Mouse (Mus musculus) cerebellum, postnatal 10 days (tissue): ENCODE results near the gene Mgp.

Source experiments
- DNase-seq, 2 experiments: peaks; one replicate each; pipeline ENCODE4 v3.0.0; 2021; ENCODE audit warnings: mixed read lengths in 2 of 2

Mgp gene

GRCm38 (mm10) chr6:136875670-136876069 lies at the start of gene Mgp:
Mgp (minus strand) TSS chr6:136875823.
- DNase-seq: peak; percentile 22 to 35

GRCm38 (mm10) chr6:136925049-136925448 lies 49.4 kb upstream of the Mgp start:
- no peak for DNase-seq

- no peak for DNase-seq
Measured at GRCm38 (mm10) chr6:136923532-136923931, 47.9 kb upstream of the Mgp start, which contains the start of gene Pde6h. Pde6h (plus strand) TSS chr6:136923832.

GRCm38 (mm10) chr6:136922871-136923270 lies 47.2 kb upstream of the Mgp start:
- no peak for DNase-seq

- DNase-seq: no peak
Measured at GRCm38 (mm10) chr6:136922080-136922479, 46.5 kb upstream of the Mgp start, which contains the start of gene Erp27. Erp27 (minus strand) TSS chr6:136922180.

- no peak for DNase-seq
Measured at GRCm38 (mm10) chr6:136921601-136922000, 46.0 kb upstream of the Mgp start.

GRCm38 (mm10) chr6:136920320-136921257 lies 45.0 kb upstream of the Mgp start:
- peak; percentile 86 to 90 for DNase-seq

GRCm38 (mm10) chr6:136917885-136918284 lies 42.3 kb upstream of the Mgp start:
- no peak for DNase-seq

GRCm38 (mm10) chr6:136915721-136916395 lies 40.2 kb upstream of the Mgp start:
- peak in 1 of 2 experiments; percentile 30 for DNase-seq

- no peak for DNase-seq
Measured at GRCm38 (mm10) chr6:136914234-136914633, 38.6 kb upstream of the Mgp start.

- no peak for DNase-seq
Measured at GRCm38 (mm10) chr6:136913384-136914126, 37.9 kb upstream of the Mgp start.

GRCm38 (mm10) chr6:136912751-136913265 lies 37.2 kb upstream of the Mgp start:
- no peak for DNase-seq

- DNase-seq: no peak
Measured at GRCm38 (mm10) chr6:136910247-136910890, 34.7 kb upstream of the Mgp start.

GRCm38 (mm10) chr6:136906937-136907293 lies 31.3 kb upstream of the Mgp start:
- DNase-seq: no peak

- no peak for DNase-seq
Measured at GRCm38 (mm10) chr6:136906283-136906936, 30.8 kb upstream of the Mgp start.

GRCm38 (mm10) chr6:136903885-136904470 lies 28.4 kb upstream of the Mgp start:
- DNase-seq: no peak

GRCm38 (mm10) chr6:136902527-136902926 lies 26.9 kb upstream of the Mgp start:
- no peak for DNase-seq

GRCm38 (mm10) chr6:136901010-136901409 lies 25.4 kb upstream of the Mgp start:
- DNase-seq: no peak

GRCm38 (mm10) chr6:136900369-136901009 lies 24.9 kb upstream of the Mgp start:
- DNase-seq: no peak

- DNase-seq: no peak
Measured at GRCm38 (mm10) chr6:136898954-136899353, 23.3 kb upstream of the Mgp start.

- DNase-seq: no peak
Measured at GRCm38 (mm10) chr6:136898222-136898621, 22.6 kb upstream of the Mgp start.
